Mouse (Mus musculus): ENCODE results near the gene Bcorl1. TPM values are rescaled to one million over a fixed set of nuclear protein-coding genes. Genes with fewer than 3 reads are reported as not detected.

Gene Bcorl1
- total RNA-seq, 2 experiments from 2014 or later, result 9.6 to 13.6 TPM

DNA sequence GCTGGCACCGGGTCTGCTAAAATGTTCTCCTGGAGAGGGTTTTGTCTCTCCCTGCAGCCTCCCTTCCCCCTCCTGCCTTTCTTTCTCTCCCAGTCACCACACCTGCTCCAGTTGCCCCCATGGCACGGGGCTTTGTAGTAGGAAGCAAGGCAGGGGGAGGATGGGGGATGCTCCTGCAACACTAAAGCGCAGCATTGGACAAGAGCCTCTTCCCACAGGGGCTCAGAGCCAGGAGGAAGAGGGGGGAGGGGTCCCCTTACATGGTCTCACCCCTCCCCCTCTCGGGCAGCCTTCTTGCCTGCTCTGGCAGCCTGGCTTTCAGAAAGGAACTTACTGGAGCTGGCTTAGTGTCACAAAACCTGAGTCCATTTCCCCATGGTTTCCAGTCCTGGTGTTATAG, 44.8 kb downstream of the Bcorl1 start:
- intact Hi-C loops (cut with DNase I), result loop anchor here (2.0 kb wide), 1 partner anchor 401 kb away; no protein-coding TSS in a partner anchor
- DNase-seq, result no peak

DNA sequence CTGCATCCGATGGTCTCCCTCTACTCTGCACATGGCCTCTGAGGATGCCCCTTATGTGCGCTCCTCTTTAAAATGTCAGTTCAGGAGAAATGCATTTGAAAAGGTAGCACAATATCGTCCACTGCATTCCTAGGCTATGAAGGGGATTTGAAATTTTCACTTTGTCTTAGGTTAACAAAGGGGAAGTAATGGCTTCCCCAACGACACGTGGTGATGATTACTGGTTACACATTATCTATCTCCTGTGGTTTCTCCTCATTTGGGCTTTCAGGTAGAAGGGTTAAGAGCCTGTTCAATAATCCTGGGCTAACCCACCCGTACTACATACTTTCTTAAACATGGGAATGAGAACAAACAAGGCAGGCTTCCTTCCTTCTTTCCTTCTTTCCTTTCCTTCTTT, 48.2 kb downstream of the Bcorl1 start:
- intact Hi-C loops (cut with DNase I), result no loop called here
- DNase-seq, result no peak

DNA sequence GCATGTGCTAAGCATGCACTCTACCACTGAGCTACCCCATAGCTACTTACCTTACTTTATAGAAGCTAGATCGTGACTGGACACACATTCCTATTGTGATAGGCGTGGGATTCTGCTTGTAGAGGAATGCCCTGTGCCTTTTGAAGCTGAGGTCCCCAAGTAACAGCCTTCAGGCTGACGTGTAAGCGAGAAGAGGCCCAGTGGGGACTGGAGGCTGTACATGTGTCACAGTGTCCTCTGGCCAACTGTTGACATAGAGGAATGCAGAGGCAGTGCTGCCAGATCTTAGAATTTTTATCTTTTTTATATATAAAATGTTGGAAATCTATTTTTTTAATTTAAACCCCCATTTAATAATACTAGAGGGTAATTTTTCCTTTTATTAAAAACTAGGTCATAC, 58.8 kb downstream of the Bcorl1 start:
- DNase-seq, result peak in 1 of 2 experiments; percentile 23
- intact Hi-C loops (cut with DNase I), result loop anchor here (10.0 kb wide), 1 partner anchor 275 kb away; no protein-coding TSS in a partner anchor

DNA sequence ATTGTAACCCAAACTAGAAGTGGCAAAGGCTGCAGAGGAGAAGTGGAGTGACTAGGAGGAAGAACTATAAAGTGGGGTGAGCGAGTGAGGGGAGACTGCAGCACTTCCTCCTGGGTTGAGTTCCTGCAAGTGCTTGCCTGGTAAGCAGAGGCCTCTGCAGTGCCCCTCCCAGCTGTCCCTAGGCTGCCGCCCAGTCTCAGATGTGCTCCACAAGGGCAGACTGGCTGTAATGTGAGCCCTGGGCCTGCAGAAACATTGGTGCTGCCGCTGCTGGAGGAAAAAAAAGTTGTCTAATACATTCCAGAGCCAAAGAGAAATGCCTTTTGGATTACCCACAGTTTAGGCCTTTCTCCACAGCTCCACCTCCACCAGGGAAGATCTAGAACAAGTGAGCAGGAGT, 64.0 kb downstream of the Bcorl1 start:
- DNase-seq, result peak in 1 of 2 experiments; percentile 46
- intact Hi-C loops (cut with DNase I), result no loop called here

DNA sequence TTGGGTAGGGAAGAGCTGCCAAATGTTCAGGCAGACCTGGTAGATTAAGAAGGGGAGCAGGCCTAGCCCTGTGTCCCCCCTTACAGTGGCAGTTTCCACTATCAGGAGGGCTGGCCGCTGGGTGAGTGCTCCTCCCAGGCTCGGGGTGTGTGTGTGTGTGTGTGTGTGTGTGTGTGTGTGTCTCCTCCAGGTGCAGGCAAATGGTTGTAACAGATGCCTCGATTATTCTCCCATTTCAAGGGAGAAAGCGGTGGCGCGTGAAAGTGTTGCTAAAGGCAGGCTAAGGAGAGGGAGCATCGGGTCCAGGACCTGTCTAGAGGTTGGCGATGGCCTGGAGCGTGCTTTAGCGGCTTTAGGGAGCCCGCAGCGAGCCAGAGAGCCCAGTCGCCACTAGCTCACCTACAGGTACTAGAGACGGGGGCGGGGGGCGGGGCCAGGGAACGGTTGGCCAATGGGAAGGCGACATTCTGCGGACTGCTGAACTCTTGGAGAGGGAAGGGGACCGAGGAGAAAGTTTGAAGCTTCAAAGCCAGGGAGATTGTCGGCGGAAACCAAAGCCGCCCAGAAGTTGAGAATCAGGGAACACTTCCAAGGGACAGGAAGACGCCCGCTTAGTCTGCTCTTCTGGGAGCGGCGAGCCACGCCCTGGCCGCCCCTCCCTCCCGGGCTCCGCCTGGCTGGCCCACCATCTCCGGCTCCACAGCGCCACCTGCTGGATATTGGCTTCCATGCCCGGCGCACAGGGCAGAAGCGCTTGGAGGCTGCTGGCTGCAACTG, 68.6 kb downstream of the Bcorl1 start:
- intact Hi-C loops (cut with DNase I), result loop anchor here (1.0 to 2.0 kb wide), 2 partner anchors 131 to 417 kb away; no protein-coding TSS in a partner anchor
- DNase-seq, result peak; percentile 91 to 92

DNA sequence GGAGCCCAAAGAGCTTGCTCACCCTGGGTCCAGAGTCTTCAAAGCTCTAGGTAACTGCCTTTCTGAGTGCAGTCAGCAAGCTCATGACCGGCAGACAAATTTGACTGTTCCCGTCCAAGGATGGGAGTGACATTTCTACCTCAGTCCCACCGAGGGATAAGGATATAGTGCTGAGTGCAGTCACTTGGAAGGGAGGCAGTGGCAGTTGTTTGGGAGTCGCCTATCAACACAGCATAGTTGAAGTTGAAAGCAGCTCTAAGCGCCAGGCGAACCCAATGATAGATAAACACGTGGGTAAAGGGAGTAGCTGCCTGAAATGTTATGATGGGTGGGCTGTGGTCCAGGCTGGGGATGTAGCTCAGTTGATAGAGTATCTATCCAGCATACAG, 69.2 kb downstream of the Bcorl1 start:
- DNase-seq, result no peak
- intact Hi-C loops (cut with DNase I), result loop anchor here (1.0 kb wide), 1 partner anchor 418 kb away; no protein-coding TSS in a partner anchor

DNA sequence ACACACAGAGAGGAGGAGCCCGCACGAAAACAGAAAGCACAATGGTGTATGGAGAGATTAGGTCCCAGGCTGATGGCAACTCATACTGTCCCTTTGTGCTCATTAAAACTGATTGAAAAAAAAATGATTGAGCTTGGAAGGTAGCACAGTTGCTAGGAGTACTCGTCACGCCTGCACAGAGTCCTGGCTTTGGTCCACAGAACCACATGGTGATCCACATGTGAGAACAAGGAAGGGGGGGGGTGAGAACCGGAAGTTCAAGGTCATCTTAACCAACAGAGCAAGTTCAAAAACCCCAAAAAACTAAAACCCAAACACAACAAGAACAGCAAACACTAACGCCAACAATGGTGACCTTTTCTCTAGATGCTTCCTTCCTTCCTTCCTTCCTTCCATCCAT, 71.5 kb downstream of the Bcorl1 start:
- intact Hi-C loops (cut with DNase I), result no loop called here
- DNase-seq, result no peak

DNA sequence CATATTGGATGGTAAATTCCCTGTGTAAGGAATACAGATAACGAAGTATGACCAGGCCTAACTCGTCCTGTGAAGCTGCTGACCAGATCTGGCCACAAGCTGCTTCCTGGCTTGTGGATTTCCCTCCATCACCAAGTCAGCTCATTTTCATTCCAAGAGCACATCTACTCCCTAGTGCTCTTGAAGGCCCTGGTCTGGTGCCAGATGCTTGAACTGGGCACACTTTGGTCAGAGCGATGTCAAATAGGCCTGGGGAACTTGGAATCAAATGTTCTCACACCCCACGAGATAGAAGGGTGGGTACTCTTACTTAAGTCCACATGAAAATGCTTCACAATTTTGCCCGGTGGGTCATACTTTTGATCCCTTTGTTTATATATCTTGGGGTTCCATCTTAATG, 73.1 kb downstream of the Bcorl1 start:
- intact Hi-C loops (cut with DNase I), result no loop called here
- DNase-seq, result no peak

DNA sequence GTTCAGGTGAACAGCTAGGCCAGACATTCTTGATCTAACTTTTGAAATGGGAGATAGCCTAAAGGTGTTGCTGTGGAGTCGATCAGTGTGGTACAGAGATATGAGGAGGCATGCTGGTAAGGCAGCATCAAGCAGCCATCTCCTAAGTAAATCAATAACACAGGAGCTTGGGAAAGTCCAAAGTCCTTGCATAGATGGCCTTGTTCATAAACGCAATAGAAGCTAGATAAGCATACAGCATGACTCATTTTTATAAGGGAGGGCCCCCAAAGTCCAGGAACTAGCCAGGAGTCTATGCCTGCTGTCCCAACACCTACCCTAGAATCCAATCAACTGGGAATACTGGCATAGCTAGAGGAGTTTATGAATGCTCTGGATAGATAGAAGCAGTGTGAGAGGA, 77.3 kb downstream of the Bcorl1 start:
- intact Hi-C loops (cut with DNase I), result no loop called here
- DNase-seq, result no peak

DNA sequence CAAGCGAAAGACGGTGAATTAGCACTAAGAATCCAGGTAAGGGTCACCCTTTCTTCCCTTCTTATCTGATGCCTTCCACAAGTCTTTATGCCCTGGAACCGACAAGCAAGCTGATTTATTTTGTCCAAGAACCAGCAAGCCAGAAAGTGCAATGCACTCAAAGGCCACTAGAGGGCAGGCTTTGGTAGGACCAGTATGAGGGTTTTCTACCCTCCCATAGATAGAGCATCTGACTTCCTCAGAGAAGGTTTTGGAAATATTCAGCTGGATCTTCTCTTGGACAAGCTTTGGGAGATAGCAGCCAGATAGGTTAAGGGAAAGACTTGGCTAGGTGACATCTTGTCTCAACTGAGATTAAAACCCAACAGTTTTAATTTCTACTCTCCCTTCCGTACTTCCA, 81.8 kb downstream of the Bcorl1 start:
- peak; percentile 76 to 83 for DNase-seq
- intact Hi-C loops (cut with DNase I), result loop anchor here (1.0 kb wide), 1 partner anchor 39 kb away; no protein-coding TSS in a partner anchor

DNA sequence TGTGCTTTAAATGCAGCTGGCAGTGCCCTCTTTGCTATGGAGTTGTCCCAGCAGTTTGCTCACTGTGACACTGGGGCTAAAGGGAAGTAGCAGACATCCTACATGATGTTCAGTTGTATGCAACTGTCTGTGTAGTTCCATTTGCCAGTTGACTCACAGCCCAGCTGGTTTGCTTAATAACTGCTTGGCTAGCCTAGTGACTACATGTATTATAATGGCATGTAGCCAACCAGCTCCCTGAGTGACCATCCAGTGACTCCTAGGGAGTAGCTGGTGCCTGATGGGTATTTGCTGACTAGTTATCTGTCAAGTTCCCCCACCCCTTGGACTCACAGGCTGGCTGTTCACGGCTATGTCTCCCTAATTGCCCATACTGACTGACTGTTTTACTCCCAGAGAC, 82.5 kb downstream of the Bcorl1 start:
- intact Hi-C loops (cut with DNase I), result loop anchor here (1.0 to 2.0 kb wide), 2 partner anchors 39 to 109 kb away; no protein-coding TSS in a partner anchor
- no peak for DNase-seq

DNA sequence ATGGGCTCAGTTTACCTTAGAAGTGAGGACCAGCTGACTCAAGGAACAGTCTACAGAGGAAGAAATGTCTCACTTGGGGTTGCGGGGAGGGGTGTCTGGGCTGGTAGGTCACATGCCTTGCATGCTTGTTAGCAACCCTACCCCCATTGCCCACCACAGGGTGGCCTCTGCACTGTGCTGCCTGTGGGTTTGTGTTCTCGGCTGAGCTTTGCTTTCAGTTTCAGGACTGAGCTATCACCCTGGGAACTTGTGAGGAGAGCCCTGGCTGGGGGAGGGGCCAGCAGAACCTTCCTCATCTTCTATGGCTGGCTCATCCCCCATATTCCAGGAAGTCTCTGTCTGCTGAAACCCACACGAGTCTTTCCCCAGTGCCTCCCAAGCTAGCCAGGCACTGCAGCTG, 83.4 kb downstream of the Bcorl1 start:
- DNase-seq, result peak; percentile 40 to 41
- intact Hi-C loops (cut with DNase I), result loop anchor here (2.0 kb wide), 1 partner anchor 108 kb away; no protein-coding TSS in a partner anchor

DNA sequence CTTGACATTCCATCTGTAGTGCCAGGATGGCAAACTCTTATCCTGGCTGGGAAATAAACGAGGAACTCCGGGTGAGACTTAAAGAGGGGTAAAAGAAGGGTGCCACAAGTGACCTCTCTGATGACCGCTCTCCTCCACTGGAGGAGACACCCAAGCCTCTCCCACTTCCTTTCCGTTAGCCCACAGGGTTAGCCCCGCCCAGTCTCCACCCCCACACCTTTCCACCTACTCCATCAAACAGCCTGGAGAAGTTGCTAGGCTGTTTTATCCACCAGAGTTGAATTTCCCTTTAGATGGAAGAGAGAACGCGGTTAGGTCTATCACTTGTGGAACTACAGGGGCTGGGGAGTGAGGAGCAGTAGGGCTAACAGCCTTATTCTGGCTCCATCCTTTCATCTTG, 84.1 kb downstream of the Bcorl1 start:
- intact Hi-C loops (cut with DNase I), result loop anchor here (2.0 kb wide), 1 partner anchor 108 kb away; no protein-coding TSS in a partner anchor
- peak in 1 of 2 experiments; percentile 25 for DNase-seq

DNA sequence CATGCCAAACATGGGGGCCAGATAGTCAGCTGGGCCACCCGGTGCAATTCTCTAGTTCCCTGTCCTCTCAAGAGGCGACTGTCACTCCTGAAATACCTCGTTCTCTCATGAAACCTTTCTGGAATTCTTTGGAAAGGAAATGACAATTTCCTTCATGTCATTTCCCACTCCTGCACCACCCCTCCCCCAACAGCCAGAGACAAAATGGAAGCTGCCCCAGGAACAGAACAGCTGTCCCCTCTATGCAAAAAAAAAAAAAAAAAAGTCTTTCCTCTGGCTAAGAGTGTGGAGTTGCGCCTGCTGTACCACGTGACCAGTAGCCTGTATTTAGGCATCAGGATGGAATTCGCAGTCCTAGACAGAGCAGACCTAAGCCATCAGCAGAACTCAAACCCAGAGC, 87.1 kb downstream of the Bcorl1 start:
- DNase-seq, result peak; percentile 41 to 47
- intact Hi-C loops (cut with DNase I), result no loop called here

DNA sequence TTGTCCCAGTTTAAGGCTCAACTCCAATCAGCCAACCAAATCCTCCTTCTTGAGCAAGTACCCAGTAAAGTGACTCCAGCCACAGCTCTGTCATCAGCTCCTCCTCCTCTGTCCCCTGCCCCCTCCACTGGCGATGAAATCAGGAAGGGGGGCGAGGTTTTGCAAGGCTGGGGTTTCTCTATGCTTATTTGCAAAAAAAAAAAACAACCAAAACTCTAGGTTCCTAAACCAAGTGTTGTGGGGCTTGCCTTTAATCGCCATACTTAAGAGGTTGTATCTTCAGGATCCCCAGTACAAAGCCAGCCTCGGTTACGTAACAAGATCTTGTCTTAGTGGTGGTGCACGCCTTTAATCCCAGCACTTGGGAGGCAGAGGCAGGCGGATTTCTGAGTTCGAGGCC, 87.5 kb downstream of the Bcorl1 start:
- intact Hi-C loops (cut with DNase I), result no loop called here
- no peak for DNase-seq

DNA sequence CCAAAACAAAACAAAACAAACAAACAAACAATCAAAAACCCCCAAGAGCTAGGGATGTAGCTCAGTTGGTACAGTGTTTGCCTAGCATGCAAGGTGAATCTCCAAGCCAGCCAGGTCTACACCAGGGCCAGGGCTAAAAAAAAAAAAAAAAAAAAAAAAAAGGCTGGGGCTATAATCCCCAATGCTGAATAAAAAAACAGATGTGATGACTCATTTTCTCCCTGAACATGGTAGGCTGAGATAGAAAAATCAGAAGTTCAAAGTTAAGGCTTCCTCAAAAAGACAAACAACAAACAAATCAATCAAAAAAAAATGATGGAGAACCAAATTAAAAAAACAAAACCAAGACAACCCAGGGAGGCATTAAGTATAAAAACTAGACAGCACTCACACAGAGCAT, 87.9 kb downstream of the Bcorl1 start:
- intact Hi-C loops (cut with DNase I), result no loop called here
- no peak for DNase-seq

DNA sequence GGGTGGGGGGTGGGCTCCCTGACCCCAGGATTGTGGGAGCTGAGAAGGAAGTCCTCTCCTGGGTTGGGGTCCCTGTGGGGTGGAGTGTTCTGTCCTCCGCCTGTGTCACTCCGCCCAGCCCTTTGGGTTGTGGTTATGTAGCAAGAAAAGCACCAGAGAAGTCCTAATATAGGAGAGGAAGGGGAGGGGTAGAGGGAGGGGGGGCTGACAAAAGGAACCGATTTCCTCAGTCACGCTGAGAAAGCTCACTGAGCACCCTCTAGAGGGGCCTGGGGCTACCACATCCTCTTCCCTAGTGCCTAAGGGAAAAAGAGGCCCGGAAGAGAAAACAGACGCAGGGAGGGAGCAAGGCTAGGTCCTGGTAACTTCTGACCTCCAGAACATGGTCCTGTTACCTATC, 88.4 kb downstream of the Bcorl1 start:
- intact Hi-C loops (cut with DNase I), result no loop called here
- DNase-seq, result peak; percentile 13 to 39

DNA sequence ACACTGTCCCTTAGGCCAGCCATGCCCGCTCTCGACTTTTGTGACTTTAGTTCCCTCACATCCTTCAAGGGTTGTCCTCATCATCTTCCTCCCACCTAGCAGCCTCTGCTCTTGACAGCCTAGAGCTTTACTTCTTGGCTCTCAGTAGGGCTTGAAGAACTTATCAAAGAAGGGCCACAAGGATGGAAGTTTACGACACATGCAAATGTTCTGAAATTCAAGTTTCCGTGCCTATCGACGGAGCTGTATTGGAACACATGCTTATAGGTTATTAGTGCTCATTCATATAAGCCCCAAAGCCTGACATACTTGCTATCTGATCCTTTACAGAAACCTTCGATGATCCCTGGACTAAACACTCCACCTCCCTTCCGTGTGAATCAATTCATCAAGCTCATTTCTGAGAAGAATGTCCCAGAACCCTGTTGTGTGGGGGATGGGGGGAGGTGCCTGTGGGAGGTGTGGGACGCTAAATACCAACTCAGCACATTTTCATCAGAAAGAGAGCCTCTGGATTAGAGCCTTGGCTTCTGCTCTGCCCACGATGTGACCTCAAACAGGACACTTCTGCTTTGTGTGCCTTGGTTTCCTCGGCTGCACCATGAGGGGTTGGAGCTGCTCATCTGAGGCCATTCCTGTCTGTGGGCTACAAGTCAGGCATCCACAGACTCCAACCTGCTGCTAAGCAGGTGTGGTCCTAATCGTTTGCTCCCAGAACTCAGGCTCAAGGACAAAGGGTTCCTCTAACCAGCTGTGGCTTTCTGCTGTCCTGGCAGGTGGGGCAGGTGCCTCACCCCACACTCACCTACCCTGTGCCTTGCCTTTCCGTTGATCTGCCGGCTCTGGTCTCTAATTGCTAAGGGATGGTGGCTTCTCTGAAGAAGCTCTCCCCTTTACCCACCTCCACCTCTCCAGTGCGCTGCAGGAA, 91.7 kb downstream of the Bcorl1 start:
- no peak for DNase-seq
- intact Hi-C loops (cut with DNase I), result no loop called here

DNA sequence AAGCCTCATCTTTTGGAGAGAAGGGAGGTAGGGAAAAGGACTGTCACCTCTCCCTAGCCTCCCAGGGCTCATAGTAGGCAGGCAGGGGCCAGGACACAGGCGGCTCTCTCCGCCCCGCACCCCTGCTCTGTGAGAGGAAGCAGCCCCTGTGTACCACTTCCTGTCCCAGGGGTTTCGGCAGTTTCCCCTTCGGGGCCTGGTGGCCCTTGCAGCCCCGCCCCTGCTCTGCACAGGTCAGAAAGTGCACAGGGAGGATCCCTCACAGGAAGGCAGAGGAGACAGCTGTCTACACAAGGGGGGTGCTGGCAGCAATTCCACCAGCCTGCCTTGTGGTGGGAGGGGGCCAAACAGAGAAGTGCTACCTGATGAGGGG, 92.4 kb downstream of the Bcorl1 start:
- intact Hi-C loops (cut with DNase I), result no loop called here

DNA sequence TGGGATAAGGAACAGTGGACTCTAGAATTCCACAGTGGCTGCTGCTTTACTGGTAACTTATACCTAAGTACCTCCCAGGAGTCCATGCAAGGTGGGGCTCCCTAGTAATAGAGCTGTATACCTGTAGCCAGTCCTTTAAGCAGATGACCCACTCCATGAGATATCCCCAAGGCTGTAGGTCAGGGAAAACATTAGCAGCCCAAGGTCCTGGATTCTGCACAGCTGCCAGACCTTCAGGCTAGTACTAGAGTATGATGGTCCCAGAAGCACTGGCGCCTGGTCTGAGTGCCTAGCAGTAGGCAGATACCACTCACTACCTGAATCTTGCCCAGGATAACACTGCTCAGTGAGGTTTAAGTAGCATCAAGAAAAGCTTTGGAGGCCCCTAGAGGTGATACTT, 93.1 kb downstream of the Bcorl1 start:
- no peak for DNase-seq
- intact Hi-C loops (cut with DNase I), result no loop called here

More for the DNA sequence above, 92.4 kb downstream of the Bcorl1 start:
- peak in 1 of 2 experiments; percentile 18 for DNase-seq

DNA sequence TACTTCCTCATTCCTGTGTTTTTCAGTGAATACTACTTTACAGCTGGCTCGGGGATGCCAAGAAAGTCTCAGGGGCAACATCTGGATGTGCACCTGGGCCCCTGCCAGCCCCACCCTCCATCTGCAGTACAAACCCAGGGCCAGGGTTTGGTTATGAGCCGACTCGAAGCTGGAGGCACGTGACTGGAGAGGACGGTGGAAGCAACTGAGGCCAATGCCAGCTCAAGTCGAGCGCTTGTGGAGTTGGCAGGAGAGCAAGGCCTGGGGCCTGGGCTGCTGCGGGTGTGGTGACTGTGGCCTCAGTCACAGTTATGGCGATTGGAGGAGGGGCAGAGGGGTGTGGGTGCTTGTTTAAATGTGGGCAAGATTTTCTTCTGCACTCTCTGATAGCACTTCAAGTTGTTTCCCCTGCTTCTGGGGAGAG, 94.3 kb downstream of the Bcorl1 start:
- no peak for DNase-seq
- intact Hi-C loops (cut with DNase I), result no loop called here

Data from heart, postnatal 10 days (tissue).